Mouse (Mus musculus): Measurements from ENCODE around the gene Ank3. TPM values are rescaled to one million over a fixed set of nuclear protein-coding genes. Genes with fewer than 3 reads are reported as not detected.
A peak's percentile ranks its signal among the peaks of the same experiment; 100 is the strongest.

The Ank3 gene
- polyA plus RNA-seq, 1 experiment: 1.2 TPM

DNA sequence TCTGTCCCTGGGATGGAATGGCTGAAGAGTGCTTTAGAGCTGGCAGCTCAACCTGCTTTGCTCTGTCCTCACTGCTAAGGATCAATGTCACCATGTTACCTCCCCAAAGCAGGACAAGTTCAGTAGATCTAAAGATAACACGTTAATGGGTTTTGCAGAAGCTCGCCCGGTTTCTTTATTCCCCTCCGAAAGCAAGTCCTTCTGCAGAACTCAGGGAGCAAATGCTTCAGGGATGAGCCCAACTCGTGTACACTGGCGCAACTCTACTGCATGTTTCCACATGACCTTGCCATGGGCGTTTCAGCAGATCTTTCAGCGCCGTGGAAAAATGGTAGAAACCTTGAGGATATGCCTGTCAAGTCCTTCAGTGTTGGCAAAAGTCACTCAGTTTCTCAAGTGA, 247.4 kb downstream of the Ank3 start:
- TF ChIP-seq CTCF (IDR thresholded peaks at IDR 0.05; ENCODE audit: extremely low read depth, insufficient read depth, insufficient read length, insufficient replicate concordance) (no peak), POLR2A (IDR thresholded peaks at IDR 0.05; ENCODE audit: low read depth, low read length) (no peak)
- no peaks in the 10 kb centered on the region for H3K4me1 ChIP-seq (ENCODE audit: control insufficient read depth, insufficient read depth, insufficient read length)
- no peak for DNase-seq (ENCODE audit: low read depth in 1 of 2, low spot score in 2 of 2)
- H3K4me3 ChIP-seq (ENCODE audit: extremely low read depth, insufficient read depth, insufficient read length): no peak overlapping the region
- 87% methylated on average over 9 of the region's 9 CpGs for WGBS
- no peaks in the 10 kb centered on the region for H3K36me3 ChIP-seq (ENCODE audit: control insufficient read depth, insufficient read depth, low read length)
- H3K27ac ChIP-seq (ENCODE audit: insufficient read depth, low read length): no peak overlapping the region
- no peaks in the 10 kb centered on the region for H3K27me3 ChIP-seq (ENCODE audit: control insufficient read depth, insufficient read depth, low read length)

DNA sequence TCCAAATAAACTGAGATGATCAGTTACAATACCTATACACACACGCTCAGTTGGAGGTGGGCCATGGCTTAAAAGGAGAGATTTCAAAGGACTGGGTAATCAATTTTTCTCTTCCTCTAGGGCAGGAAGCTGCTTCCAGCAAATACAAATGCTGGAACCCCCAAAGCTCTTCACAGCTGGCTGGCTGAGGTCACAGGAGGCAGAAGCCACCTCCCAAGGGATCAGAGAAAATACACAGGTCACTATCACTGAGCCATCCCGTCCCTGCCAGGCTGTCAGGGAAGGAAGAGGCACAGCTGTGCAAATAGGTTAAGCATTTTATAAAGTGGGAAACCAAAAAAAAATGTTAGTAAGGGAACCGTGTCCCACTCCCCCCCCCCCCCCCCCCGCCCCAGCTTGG, 251.5 kb downstream of the Ank3 start:
- DNase-seq (ENCODE audit: low read depth in 1 of 2, low spot score in 2 of 2): no peak
- Histone ChIP-seq H3K36me3 (ENCODE audit: control insufficient read depth, insufficient read depth, low read length) (no peaks in the 10 kb centered on the region), H3K4me3 (ENCODE audit: extremely low read depth, insufficient read depth, insufficient read length) (no peak overlapping the region), H3K27ac (ENCODE audit: insufficient read depth, low read length) (no peak overlapping the region), H3K27me3 (ENCODE audit: control insufficient read depth, insufficient read depth, low read length) (no peaks in the 10 kb centered on the region), H3K4me1 (ENCODE audit: control insufficient read depth, insufficient read depth, insufficient read length) (no peaks in the 10 kb centered on the region)
- WGBS: 31% methylated on average over 4 of the region's 4 CpGs
- TF ChIP-seq POLR2A (IDR thresholded peaks at IDR 0.05; ENCODE audit: low read depth, low read length) (no peak), CTCF (IDR thresholded peaks at IDR 0.05; ENCODE audit: extremely low read depth, insufficient read depth, insufficient read length, insufficient replicate concordance) (no peak)

DNA sequence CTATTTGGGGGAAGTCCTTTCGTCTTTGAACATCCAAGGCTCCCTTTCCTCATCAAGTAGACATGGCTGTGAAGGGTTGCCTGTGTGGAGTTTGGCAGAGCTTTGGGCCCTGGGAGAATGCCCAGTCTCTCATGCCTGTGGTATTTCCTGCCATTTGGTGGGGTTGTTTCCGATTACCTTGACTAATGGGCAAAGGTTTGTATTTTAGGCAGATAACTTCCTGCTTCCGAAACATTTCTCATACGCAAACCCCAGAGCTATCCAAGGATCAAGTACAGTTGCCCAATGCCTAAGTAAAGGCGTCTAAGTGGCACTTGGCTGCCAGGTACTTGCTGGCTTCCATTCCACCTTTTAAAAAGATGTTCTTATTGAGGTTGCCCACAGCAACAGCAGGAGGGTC, 254.1 kb downstream of the Ank3 start:
- DNase-seq (ENCODE audit: low read depth in 1 of 2, low spot score in 2 of 2): no peak
- H3K4me1 ChIP-seq (ENCODE audit: control insufficient read depth, insufficient read depth, insufficient read length): no peaks in the 10 kb centered on the region
- WGBS: 26% methylated on average over 5 of the region's 5 CpGs
- no peak for TF ChIP-seq CTCF (IDR thresholded peaks at IDR 0.05; ENCODE audit: extremely low read depth, insufficient read depth, insufficient read length, insufficient replicate concordance)
- no peak for TF ChIP-seq POLR2A (IDR thresholded peaks at IDR 0.05; ENCODE audit: low read depth, low read length)
- no peaks in the 10 kb centered on the region for H3K27me3 ChIP-seq (ENCODE audit: control insufficient read depth, insufficient read depth, low read length)
- H3K4me3 ChIP-seq (ENCODE audit: extremely low read depth, insufficient read depth, insufficient read length): no peak overlapping the region
- H3K27ac ChIP-seq (ENCODE audit: insufficient read depth, low read length): no peak overlapping the region
- no peaks in the 10 kb centered on the region for H3K36me3 ChIP-seq (ENCODE audit: control insufficient read depth, insufficient read depth, low read length)

DNA sequence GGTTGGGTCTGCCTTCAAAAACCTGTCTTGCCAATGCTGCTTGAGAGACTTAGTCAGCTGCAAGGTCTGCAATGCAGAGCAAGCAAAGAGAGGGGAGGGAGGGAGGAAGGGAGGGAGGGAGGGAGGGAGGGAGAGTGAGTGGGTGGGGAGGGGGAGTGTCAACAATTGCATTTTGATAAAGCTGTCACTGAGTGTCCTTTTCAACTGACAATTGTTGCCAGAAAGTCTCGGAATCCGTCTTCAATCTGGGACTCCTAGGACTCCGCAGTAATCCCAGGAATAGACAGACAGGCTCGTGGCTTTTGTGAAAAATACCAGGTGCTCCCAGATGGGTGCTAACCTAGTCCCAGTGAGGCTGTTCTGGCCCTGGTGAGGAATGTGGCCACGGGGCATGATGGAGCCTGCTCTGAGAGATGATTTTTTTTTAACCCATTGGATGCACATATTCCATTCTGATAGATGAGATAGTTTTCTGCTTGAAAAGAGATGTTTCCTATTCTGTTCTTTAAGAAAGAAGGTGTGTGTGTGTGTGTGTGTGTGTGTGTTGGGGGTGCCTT, 254.6 kb downstream of the Ank3 start:
- 47% methylated on average over 5 of the region's 5 CpGs for WGBS
- Histone ChIP-seq H3K27ac (ENCODE audit: insufficient read depth, low read length) (no peak overlapping the region), H3K36me3 (ENCODE audit: control insufficient read depth, insufficient read depth, low read length) (no peaks in the 10 kb centered on the region), H3K27me3 (ENCODE audit: control insufficient read depth, insufficient read depth, low read length) (no peaks in the 10 kb centered on the region), H3K4me1 (ENCODE audit: control insufficient read depth, insufficient read depth, insufficient read length) (no peaks in the 10 kb centered on the region), H3K4me3 (ENCODE audit: extremely low read depth, insufficient read depth, insufficient read length) (no peak overlapping the region)
- no peak for DNase-seq (ENCODE audit: low read depth in 1 of 2, low spot score in 2 of 2)
- TF ChIP-seq CTCF (IDR thresholded peaks at IDR 0.05; ENCODE audit: extremely low read depth, insufficient read depth, insufficient read length, insufficient replicate concordance): no peak
- no peak for TF ChIP-seq POLR2A (IDR thresholded peaks at IDR 0.05; ENCODE audit: low read depth, low read length)

DNA sequence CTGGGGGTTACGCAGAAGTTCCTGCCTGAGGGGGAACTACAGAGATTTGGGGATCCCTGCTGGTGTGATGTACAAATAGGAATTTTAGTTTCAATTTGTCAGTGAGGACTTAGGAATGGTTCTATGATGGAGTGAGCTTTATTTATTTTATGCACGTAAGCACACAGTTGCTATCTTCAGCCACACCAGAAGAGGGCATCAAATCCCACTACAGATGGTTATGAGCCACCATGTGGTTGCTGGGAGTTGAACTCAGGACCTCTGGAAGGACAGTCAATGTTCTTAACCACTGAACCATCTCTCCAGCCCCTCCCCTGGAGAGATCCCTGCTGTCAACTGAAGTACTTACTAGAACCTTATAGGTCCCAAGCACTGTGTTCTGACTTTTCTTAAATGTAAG, 255.6 kb downstream of the Ank3 start:
- H3K27ac ChIP-seq (ENCODE audit: insufficient read depth, low read length): no peak overlapping the region
- no peak for TF ChIP-seq CTCF (IDR thresholded peaks at IDR 0.05; ENCODE audit: extremely low read depth, insufficient read depth, insufficient read length, insufficient replicate concordance)
- TF ChIP-seq POLR2A (IDR thresholded peaks at IDR 0.05; ENCODE audit: low read depth, low read length): no peak
- DNase-seq (ENCODE audit: low read depth in 1 of 2, low spot score in 2 of 2): no peak
- H3K4me1 ChIP-seq (ENCODE audit: control insufficient read depth, insufficient read depth, insufficient read length): no peaks in the 10 kb centered on the region
- no peaks in the 10 kb centered on the region for H3K36me3 ChIP-seq (ENCODE audit: control insufficient read depth, insufficient read depth, low read length)
- H3K4me3 ChIP-seq (ENCODE audit: extremely low read depth, insufficient read depth, insufficient read length): no peak overlapping the region
- WGBS: 86% methylated on average over 2 of the region's 2 CpGs
- no peaks in the 10 kb centered on the region for H3K27me3 ChIP-seq (ENCODE audit: control insufficient read depth, insufficient read depth, low read length)

DNA sequence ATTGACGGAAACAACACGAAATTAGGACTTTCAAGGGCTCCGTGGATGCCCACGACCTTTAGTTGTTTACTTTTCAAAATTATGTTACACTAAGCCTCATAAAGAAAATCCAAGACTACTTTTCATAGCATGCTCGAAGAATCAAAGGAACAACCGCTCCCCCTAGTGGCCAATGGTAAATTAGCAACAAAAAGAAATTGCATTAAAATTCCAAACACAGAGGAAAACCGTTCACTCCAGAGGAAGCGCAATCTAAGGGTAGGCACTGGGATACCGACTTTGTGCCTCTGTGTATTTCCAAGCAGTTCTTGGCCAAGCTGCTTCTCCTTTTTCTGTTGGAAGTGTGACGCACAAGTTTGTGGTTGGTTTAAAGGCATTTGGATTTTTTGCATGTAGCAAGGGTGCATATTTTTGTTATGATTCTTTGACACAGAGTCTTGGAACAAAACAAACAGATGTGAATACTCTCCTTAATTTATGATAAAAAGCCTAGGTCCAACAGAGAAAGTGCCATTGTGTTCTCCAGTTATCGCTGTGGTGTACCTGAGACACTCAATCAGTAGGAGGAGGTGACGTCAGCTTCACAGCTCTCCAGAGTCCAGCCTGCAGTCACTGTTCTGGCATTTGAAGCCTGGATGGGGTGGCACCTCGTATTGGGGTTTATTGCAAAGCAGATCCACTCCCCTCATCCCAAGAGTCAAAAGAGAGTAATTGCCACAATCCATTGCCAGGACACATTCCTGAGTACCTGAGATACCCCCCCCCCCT, 256.5 kb downstream of the Ank3 start:
- H3K4me1 ChIP-seq (ENCODE audit: control insufficient read depth, insufficient read depth, insufficient read length): no peaks in the 10 kb centered on the region
- DNase-seq (ENCODE audit: low read depth in 1 of 2, low spot score in 2 of 2): no peak
- TF ChIP-seq POLR2A (IDR thresholded peaks at IDR 0.05; ENCODE audit: low read depth, low read length) (no peak), CTCF (IDR thresholded peaks at IDR 0.05; ENCODE audit: extremely low read depth, insufficient read depth, insufficient read length, insufficient replicate concordance) (no peak)
- no peak overlapping the region for H3K27ac ChIP-seq (ENCODE audit: insufficient read depth, low read length)
- H3K4me3 ChIP-seq (ENCODE audit: extremely low read depth, insufficient read depth, insufficient read length): no peak overlapping the region
- no peaks in the 10 kb centered on the region for H3K27me3 ChIP-seq (ENCODE audit: control insufficient read depth, insufficient read depth, low read length)
- no peaks in the 10 kb centered on the region for H3K36me3 ChIP-seq (ENCODE audit: control insufficient read depth, insufficient read depth, low read length)
- 22% methylated on average over 13 of the region's 13 CpGs for WGBS

DNA sequence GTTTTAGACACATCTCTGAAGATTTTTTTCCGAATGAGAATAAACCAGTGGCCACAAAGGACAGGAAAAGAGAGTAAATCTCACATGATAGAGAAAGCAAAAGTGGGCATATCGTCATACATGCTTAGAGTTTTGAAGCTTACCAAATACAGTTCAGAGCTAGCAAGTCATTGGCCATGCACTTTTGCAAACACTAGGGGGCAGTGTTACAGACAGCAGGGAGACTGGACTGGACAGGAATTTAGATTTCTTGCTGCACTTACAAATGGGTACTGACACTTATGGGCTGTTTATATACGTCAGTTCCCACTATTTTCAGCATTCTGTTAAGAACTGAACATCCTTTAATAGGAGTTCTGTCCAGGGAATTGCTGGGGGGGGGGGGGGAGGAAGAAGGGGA, 257.7 kb downstream of the Ank3 start:
- no peaks in the 10 kb centered on the region for H3K4me1 ChIP-seq (ENCODE audit: control insufficient read depth, insufficient read depth, insufficient read length)
- no peak overlapping the region for H3K27ac ChIP-seq (ENCODE audit: insufficient read depth, low read length)
- 5% methylated on average over 3 of the region's 3 CpGs for WGBS
- DNase-seq (ENCODE audit: low read depth in 1 of 2, low spot score in 2 of 2): peak in 1 of 2 experiments; percentile 6
- H3K4me3 ChIP-seq (ENCODE audit: extremely low read depth, insufficient read depth, insufficient read length): no peak overlapping the region
- TF ChIP-seq POLR2A (IDR thresholded peaks at IDR 0.05; ENCODE audit: low read depth, low read length) (no peak), CTCF (IDR thresholded peaks at IDR 0.05; ENCODE audit: extremely low read depth, insufficient read depth, insufficient read length, insufficient replicate concordance) (peak; percentile 17; the same call in 1 of the 2 replicates)
- no peaks in the 10 kb centered on the region for H3K36me3 ChIP-seq (ENCODE audit: control insufficient read depth, insufficient read depth, low read length)
- no peaks in the 10 kb centered on the region for H3K27me3 ChIP-seq (ENCODE audit: control insufficient read depth, insufficient read depth, low read length)

All from spleen, adult 2 months (tissue).